Mouse (Mus musculus) embryonic facial prominence, embryonic 13.5 days (tissue): ENCODE results near the gene Pak2. TPM values are rescaled to one million over a fixed set of nuclear protein-coding genes. Genes with fewer than 3 reads are reported as not detected.
"Not testable (repeated sequence)": the region's sequence is repeated elsewhere in the genome, so short reads cannot be mapped to it uniquely, and the experiment has no call there.

Source experiments
- ATAC-seq: fragments of 200-750 bp; cut with Nextera tagmentation; 2 replicates; pipeline ENCODE4 v1.8.0; 2017; ENCODE audit warnings: low read depth; ENCODE audit not compliant: insufficient number of reproducible peaks, insufficient read depth, low FRiP score, low TSS enrichment
- H3K27ac ChIP-seq: fragments of 300-500 bp; sonication (generic); 2 replicates; pipeline ENCODE4 v1.5.1; 2015; ENCODE audit warnings: moderate library complexity, mild to moderate bottlenecking, inconsistent platforms
- H3K27me3 ChIP-seq: fragments of 300-500 bp; sonication (generic); 2 replicates; pipeline ENCODE4 v1.6.1; 2015; ENCODE audit warnings: mild to moderate bottlenecking, inconsistent platforms
- H3K36me3 ChIP-seq: fragments of 300-500 bp; sonication (generic); 2 replicates; pipeline ENCODE4 v1.6.1; 2015; ENCODE audit warnings: mild to moderate bottlenecking, inconsistent platforms
- H3K4me1 ChIP-seq: fragments of 300-500 bp; sonication (generic); 2 replicates; pipeline ENCODE4 v1.6.1; 2015; ENCODE audit warnings: inconsistent platforms
- H3K4me2 ChIP-seq: fragments of 300-500 bp; sonication (generic); 2 replicates; pipeline ENCODE4 v1.6.1; 2015; ENCODE audit warnings: moderate library complexity, mild to moderate bottlenecking, inconsistent platforms
- H3K4me3 ChIP-seq: fragments of 300-500 bp; sonication (generic); 2 replicates; pipeline ENCODE4 v1.5.1; 2015; ENCODE audit warnings: mild to moderate bottlenecking, inconsistent platforms
- H3K9ac ChIP-seq: fragments of 300-500 bp; sonication (generic); 2 replicates; pipeline ENCODE4 v1.6.1; 2015; ENCODE audit warnings: mild to moderate bottlenecking, inconsistent platforms
- H3K9me3 ChIP-seq: fragments of 300-500 bp; sonication (generic); 2 replicates; pipeline ENCODE4 v1.6.1; 2016; ENCODE audit warnings: inconsistent platforms
- WGBS: fragments of 180-500 bp; shearing (Covaris S2); methylation state at CpG from one replicate; pipeline ENCODE4 v1.1.7; 2015; ENCODE audit warnings: mixed read lengths; 5-methylcytosine and 5-hydroxymethylcytosine counted together
- polyA plus RNA-seq: library from polyadenylated mRNA; unstranded; fragments of >200 nt; fragmentation: Nextera tagmentation; extraction: Ambion mirVana; gene quantifications from 2 replicates; pipeline ENCODE4 v1.2.1, GENCODE M21; 2015

Pak2 gene
- polyA plus RNA-seq, 1 experiment from 2014 or later, result 33.6 TPM

DNA sequence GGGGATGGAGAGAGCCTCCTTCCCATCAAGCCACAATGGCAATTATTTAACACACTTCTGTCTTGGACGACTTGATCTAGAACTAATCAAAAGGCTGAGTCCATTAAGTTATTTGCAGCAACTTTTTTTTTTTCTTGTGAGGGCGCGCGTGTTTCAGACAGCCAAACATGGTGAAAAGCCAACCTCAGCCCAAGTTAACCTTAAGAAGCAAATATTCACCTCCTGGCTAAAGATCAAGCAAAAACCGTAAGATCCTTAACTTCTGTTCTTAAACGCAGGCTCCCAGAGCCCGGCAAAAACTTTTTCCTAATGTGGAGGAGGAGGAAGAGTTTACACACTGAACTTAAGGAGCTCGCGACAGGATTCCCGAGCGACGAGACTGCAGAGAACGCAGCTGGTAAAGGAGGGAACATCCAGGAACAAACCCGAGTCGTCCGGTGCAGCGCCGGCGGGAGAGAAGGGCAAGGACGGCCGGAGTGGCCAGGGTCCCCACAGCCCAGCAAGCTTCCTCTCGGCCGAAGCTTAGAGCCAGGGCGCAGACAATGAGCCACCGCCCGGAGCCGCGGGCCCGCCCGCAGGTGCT lies 643 bp downstream of the Pak2 start:
- Histone ChIP-seq H3K9me3 (no peaks in the 10 kb centered on the region), H3K27me3 (no peaks in the 10 kb centered on the region), H3K4me2 (peak overlapping the region; percentile 73), H3K9ac (peak overlapping the region; percentile 99), H3K27ac (peak overlapping the region; percentile 96), H3K4me1 (peaks cover 16% of the 10 kb centered on the region), H3K4me3 (peak overlapping the region; percentile 97), H3K36me3 (peaks cover 3% of the 10 kb centered on the region)
- no peak for ATAC-seq
- under 1% methylated on average over 30 of the region's 30 CpGs for WGBS

DNA sequence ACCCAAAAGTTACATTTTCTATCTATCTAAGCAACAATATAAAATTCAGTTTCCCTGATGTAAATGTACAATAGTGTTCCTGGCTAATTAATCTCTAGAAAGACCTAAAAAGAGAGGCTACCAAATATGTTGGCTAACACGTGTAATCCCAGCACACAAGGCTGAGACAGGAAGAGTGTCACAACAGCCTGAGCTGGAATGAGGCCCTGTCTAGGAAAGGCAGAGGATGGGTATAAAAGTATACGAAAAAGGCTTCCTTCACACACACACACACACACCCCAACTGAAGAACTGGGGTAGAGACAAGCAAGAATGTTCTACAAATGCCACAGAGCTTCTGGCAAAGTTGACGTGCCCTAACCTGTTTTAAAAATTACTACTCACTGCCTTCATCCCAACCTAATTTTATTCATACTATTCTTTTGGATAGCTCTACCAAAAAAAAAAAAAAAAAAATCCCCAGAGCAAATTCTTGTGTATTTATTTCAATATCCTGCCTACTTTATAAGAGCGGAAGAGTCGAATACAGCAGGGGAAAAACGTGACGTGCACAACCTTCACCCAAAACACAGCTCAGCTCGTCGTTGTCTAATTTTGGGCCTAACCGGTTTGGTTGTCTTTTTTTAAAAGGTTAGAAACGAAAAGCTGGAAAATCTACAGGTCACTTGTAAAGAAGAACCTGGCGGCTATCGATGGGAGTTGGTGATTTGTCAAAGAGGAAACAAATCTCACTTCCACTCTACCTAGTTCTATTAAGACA lies 1.3 kb downstream of the Pak2 start:
- no peaks in the 10 kb centered on the region for H3K27me3 ChIP-seq
- no peaks in the 10 kb centered on the region for H3K9me3 ChIP-seq
- ATAC-seq, result no peak
- H3K4me1 ChIP-seq, result peaks cover 16% of the 10 kb centered on the region
- H3K36me3 ChIP-seq, result no peaks in the 10 kb centered on the region; the same call in 1 of the 2 replicates
- H3K4me3 ChIP-seq, result peak overlapping the region; percentile 97
- peak overlapping the region; percentile 73 for H3K4me2 ChIP-seq
- peak overlapping the region; percentile 99 for H3K9ac ChIP-seq
- WGBS, result 5% methylated on average over 13 of the region's 13 CpGs
- H3K27ac ChIP-seq, result peak overlapping the region; percentile 96

DNA sequence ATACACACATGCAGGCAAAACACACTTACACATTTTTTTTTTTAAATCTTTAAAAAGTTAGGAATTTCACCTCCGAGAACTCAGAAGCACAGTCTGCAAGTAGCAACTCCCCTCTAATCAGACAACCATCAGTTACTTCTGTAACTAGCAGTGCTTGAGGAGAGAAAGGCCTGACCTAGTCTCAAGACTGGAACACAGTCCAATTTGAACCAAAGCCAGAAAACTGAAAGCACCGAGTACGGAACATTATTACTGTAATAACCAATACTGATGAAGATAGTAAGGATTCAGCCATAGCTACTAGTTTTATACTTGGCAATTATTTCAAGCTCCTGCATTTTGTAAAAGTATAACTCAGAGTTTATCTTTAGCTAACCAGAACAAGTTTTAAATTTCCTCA lies 2.7 kb downstream of the Pak2 start:
- 53% methylated on average over 3 of the region's 3 CpGs for WGBS
- H3K9ac ChIP-seq, result no peak overlapping the region
- no peak overlapping the region for H3K27ac ChIP-seq
- no peak overlapping the region for H3K4me3 ChIP-seq
- ATAC-seq, result no peak
- H3K27me3 ChIP-seq, result no peaks in the 10 kb centered on the region
- H3K4me1 ChIP-seq, result peaks cover 16% of the 10 kb centered on the region
- no peaks in the 10 kb centered on the region for H3K9me3 ChIP-seq
- no peaks in the 10 kb centered on the region for H3K36me3 ChIP-seq
- peak overlapping the region; percentile 73 for H3K4me2 ChIP-seq

DNA sequence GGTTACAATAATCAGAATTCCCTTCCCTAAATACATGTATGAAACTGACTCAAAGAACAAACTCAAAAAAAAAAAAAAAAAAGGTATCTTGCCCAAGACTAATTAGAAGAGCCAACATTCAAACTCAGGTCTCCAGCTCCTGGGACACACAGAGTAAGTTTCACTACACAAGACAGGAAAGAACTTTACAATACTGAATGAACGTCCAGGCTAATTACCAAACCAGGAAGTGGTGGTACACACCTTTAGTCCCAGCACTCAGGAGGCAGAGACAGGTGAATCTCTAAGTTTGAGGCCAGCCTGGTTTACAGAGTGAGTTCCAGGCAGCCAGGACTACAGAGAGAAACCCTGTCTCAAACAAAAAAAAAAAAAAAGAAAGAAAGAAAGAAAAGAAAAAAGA lies 3.4 kb downstream of the Pak2 start:
- WGBS, result 46% methylated on average over 1 of the region's 1 CpGs
- Histone ChIP-seq H3K27me3 (no peaks in the 10 kb centered on the region), H3K27ac (no peak overlapping the region), H3K9ac (no peak overlapping the region), H3K36me3 (no peaks in the 10 kb centered on the region), H3K4me2 (peak overlapping the region; percentile 73; the same call in 1 of the 2 replicates), H3K4me3 (no peak overlapping the region), H3K4me1 (peaks cover 16% of the 10 kb centered on the region), H3K9me3 (no peaks in the 10 kb centered on the region)
- no peak for ATAC-seq

DNA sequence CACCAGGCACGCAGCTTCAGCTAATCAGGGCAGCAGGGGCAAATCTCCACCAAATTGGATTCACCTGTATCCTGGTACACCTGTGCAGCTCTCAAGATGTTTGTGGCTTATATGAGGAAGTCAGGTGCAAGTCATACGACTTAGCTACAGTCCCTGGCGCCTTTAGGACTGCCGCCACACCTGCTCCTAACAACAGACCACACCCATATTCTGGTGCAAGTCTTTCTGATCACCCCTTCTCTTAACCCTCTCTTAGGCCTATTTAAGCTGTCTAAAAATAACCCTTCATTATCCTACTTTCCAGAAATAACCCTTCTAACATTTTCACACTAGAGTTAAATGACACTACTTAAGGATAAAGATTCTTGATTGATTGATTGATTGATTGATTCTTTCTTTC lies 9.1 kb downstream of the Pak2 start:
- H3K4me1 ChIP-seq, H3K36me3 ChIP-seq, H3K9me3 ChIP-seq, H3K9ac ChIP-seq, ATAC-seq, H3K27me3 ChIP-seq, H3K4me3 ChIP-seq, H3K4me2 ChIP-seq, H3K27ac ChIP-seq: not testable (repeated sequence)
- 69% methylated on average over 4 of the region's 4 CpGs for WGBS

DNA sequence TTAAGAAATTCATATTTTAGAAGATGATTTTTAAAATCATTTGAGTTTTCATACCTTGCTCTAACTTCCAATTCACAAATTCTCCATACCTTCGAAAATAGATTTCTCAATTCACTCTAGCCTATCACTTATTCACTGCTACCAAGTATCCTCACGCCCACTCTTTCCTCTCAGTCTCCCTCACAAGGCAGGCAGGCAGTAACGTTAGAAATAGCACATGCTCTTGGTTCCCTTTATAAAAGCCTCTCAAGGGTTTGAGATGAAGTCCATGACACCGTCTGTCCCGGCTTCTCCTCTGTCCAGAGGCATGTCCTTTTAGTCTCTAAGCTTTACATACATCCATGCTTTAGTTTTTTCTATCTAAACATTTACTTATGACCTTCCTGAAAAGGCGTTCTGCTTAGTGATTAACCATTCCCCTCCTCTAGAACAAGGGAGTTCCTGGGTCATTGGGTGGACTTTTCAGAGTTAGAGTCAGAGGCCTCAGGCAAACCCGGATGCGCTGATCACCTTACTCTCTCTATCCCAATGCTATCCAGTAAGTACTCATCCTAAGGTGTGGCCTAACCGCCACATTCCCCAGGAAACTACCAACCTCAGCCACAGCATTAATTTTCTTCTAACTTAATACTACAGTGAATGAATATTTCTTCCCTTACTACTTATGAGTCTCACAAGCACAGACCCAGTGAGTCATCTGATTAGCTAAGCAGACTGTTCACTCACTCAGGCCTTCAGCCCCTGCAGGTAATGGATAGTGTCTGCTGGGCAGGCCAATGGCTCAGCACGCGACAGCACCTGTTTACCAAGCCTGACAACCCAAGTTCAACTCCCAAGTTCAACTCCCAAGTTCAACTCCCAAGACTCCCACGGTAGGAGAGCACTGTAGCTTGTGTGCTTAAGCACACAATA lies 10.5 kb downstream of the Pak2 start:
- ATAC-seq, result no peak
- 85% methylated on average over 12 of the region's 12 CpGs for WGBS
- H3K27ac ChIP-seq, result no peak overlapping the region
- H3K9me3 ChIP-seq, result no peaks in the 10 kb centered on the region
- no peaks in the 10 kb centered on the region for H3K4me1 ChIP-seq
- H3K4me2 ChIP-seq, result no peak overlapping the region
- H3K27me3 ChIP-seq, result no peaks in the 10 kb centered on the region
- H3K9ac ChIP-seq, result no peak overlapping the region
- no peak overlapping the region for H3K4me3 ChIP-seq
- H3K36me3 ChIP-seq, result no peaks in the 10 kb centered on the region

DNA sequence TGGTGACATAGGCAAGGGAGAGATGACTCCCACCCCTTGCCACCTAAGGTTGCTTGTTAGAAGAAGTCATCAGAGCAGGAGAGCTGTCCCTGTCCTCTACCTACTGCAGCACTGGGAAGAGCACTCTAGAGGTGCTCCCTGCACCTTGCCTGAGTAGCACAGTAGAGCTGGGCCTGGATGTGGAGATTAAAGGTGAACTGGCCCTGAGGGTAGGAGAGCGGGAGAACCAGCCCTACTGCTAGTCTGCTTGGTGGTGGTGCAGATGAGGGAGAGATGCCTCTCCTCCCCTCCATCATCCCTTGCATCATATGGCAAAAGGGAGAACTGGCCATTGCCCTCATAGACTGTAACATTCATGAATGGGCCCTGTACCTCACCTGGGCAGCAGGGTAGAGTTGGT lies 12.2 kb downstream of the Pak2 start:
- no peak overlapping the region for H3K9ac ChIP-seq
- ATAC-seq, result peak; percentile 32; the same call in 1 of the 2 replicates
- no peak overlapping the region for H3K4me3 ChIP-seq
- 81% methylated on average over 1 of the region's 1 CpGs for WGBS
- no peaks in the 10 kb centered on the region for H3K27me3 ChIP-seq
- no peaks in the 10 kb centered on the region for H3K4me1 ChIP-seq
- H3K9me3 ChIP-seq, result no peaks in the 10 kb centered on the region
- no peaks in the 10 kb centered on the region for H3K36me3 ChIP-seq
- H3K27ac ChIP-seq, result no peak overlapping the region
- H3K4me2 ChIP-seq, result no peak overlapping the region

DNA sequence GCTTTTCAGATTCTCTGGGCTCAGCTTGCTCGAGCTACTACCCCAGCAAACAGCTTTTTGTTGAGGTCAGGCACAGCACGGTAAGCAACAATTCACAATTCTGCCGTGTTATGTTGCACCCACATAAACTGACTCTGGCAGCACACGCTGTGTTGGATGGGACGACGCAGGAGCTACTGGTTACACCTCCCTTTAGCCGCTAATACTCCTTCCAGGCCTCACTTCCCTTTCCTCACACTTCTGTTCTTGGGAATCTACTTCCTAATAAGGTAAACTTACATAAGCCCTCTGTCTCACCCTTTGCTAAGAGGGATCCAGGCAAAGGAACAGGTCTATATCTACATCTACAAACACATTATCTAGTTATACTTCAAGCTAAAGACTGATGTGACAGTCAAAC lies 15.2 kb downstream of the Pak2 start:
- Histone ChIP-seq H3K27ac (no peak overlapping the region), H3K9ac (no peak overlapping the region), H3K4me2 (no peak overlapping the region), H3K4me1 (no peaks in the 10 kb centered on the region), H3K36me3 (no peaks in the 10 kb centered on the region), H3K27me3 (no peaks in the 10 kb centered on the region), H3K9me3 (no peaks in the 10 kb centered on the region), H3K4me3 (no peak overlapping the region)
- 86% methylated on average over 7 of the region's 7 CpGs for WGBS
- ATAC-seq, result no peak

DNA sequence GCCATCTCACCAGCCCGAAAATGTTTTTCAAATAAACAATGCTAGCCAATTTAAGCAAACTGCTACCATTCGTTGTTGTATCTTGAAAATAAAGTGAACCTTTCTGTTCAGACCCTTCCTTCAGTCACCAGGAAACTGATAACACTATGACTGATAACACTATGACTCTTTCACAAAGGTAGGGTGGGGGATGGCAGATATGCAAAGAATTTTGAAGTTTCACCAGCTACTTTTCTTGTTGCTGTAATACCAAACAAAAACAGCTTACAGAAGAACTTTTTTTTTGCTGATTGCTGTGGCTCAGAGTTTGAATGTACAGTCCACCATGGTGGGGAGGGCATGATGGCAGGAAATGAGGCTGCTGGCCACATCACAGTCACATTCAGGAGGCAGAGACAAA lies 16.9 kb downstream of the Pak2 start:
- H3K27me3 ChIP-seq, result no peaks in the 10 kb centered on the region
- WGBS, result 89% methylated on average over 2 of the region's 2 CpGs
- no peak overlapping the region for H3K27ac ChIP-seq
- H3K36me3 ChIP-seq, result no peaks in the 10 kb centered on the region
- H3K9me3 ChIP-seq, result no peaks in the 10 kb centered on the region
- H3K9ac ChIP-seq, result no peak overlapping the region
- H3K4me3 ChIP-seq, result no peak overlapping the region
- no peaks in the 10 kb centered on the region for H3K4me1 ChIP-seq
- ATAC-seq, result no peak
- no peak overlapping the region for H3K4me2 ChIP-seq

DNA sequence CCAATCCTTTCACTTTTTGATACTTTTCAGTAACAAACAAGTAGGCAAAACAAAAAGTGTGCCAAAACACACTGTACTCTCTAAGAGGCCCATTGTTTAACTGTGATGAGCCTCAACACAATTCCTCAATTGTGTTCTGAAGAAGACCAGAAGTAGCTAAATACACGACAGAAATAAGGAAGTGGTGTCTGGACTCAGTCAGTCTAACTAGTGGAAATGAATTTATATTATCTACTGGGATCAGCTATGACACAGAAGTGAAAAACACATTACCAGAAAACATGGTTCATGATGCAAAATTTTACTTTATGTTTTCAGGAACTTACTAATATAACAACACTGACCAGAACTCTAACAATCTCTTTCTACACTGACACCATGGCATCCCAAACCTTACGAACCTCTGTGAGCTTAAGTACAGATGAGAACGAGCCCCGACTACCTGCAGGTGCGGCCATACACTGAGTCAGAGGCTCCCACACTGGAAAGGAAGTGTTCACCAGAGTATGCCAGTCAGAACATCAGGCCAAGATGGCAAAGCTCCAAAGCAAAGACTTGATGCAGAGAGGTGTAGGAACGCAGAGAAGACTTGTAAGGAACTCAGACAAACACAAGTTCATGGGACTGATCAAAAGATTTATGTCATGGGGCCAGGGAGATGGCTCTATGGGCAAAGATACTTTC lies 19.2 kb downstream of the Pak2 start:
- 73% methylated on average over 6 of the region's 6 CpGs for WGBS
- Histone ChIP-seq H3K36me3 (no peaks in the 10 kb centered on the region), H3K4me2 (no peak overlapping the region), H3K27ac (no peak overlapping the region), H3K4me1 (no peaks in the 10 kb centered on the region), H3K9ac (no peak overlapping the region), H3K9me3 (no peaks in the 10 kb centered on the region), H3K27me3 (no peaks in the 10 kb centered on the region), H3K4me3 (no peak overlapping the region)
- no peak for ATAC-seq

DNA sequence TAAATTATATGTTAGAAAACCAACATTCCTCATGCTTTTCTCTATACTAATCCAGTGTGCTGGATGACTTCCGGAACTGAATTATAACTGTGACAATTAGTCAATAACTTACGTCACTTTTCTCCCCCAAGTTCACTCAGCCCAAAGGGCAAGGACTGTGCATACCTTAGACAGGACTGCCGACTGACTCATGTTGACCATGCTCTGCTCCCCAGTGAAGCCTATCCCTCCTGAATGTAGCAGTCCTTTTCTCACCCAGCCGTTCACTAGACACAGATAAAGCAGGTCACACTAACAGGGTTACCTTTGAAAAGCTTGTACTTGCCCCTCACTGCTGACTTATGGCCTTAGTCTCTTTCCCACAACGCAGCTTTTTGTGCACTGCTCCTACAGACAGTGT lies 20.3 kb downstream of the Pak2 start:
- 85% methylated on average over 5 of the region's 5 CpGs for WGBS
- Histone ChIP-seq H3K9me3 (no peaks in the 10 kb centered on the region), H3K27me3 (no peaks in the 10 kb centered on the region), H3K4me2 (no peak overlapping the region), H3K4me3 (no peak overlapping the region), H3K4me1 (no peaks in the 10 kb centered on the region), H3K36me3 (no peaks in the 10 kb centered on the region), H3K27ac (no peak overlapping the region), H3K9ac (no peak overlapping the region)
- ATAC-seq, result no peak
